Mouse (Mus musculus) liver, adult 2 months (tissue): Measurements from ENCODE around the gene Ina. TPM values are rescaled to one million over a fixed set of nuclear protein-coding genes. Genes with fewer than 3 reads are reported as not detected.

ENCODE experiments used
- DNase-seq: peaks from one replicate; pipeline ENCODE4 v3.0.0-alpha.2; 2011; ENCODE audit warnings: low read depth, low spot score; ENCODE audit errors: extremely low read depth
- H3K27ac ChIP-seq: fragments of 200-500 bp; replicated peaks from 2 replicates; pipeline ENCODE4 v1.5.1; 2012; ENCODE audit warnings: low read depth, mild to moderate bottlenecking, control low read depth, inconsistent platforms, low read length; ENCODE audit not compliant: insufficient read depth
- H3K27me3 ChIP-seq: fragments of 200-500 bp; 2 replicates; pipeline ENCODE4 v1.6.1; 2012; ENCODE audit warnings: mild to moderate bottlenecking, moderate library complexity, low read length, inconsistent platforms; ENCODE audit not compliant: control insufficient read depth, insufficient read depth
- H3K36me3 ChIP-seq: fragments of 200-500 bp; 2 replicates; pipeline ENCODE4 v1.6.1; 2012; ENCODE audit warnings: low read length, inconsistent platforms; ENCODE audit not compliant: control insufficient read depth, insufficient read depth
- H3K4me1 ChIP-seq: fragments of 200-500 bp; 2 replicates; pipeline ENCODE4 v1.6.1; 2011; ENCODE audit warnings: low read length; ENCODE audit not compliant: control insufficient read depth, insufficient read depth
- H3K4me3 ChIP-seq: fragments of 200-500 bp; 2 replicates; pipeline ENCODE4 v1.5.1; 2011; ENCODE audit warnings: low read depth, mild to moderate bottlenecking, control low read depth, low read length, moderate library complexity; ENCODE audit not compliant: insufficient read depth
- H3K79me2 ChIP-seq: fragments of 200-500 bp; 2 replicates; pipeline ENCODE4 v1.6.1; 2012; ENCODE audit warnings: inconsistent platforms, mild to moderate bottlenecking, low read length, moderate library complexity; ENCODE audit not compliant: control insufficient read depth, insufficient read depth
- H3K9ac ChIP-seq: fragments of 200-500 bp; 2 replicates; pipeline ENCODE4 v1.6.1; 2012; ENCODE audit warnings: low read depth, mild to moderate bottlenecking, control low read depth, inconsistent platforms, low read length
- CTCF ChIP-seq: fragments of 200-500 bp; IDR thresholded peaks from 2 replicates; pipeline ENCODE4 v1.5.1; 2011; ENCODE audit warnings: low read depth, low read length, control low read depth
- POLR2A ChIP-seq: fragments of 200-500 bp; IDR thresholded peaks from 2 replicates; pipeline ENCODE4 v1.6.1; 2011; ENCODE audit warnings: low read length, control low read depth; ENCODE audit not compliant: insufficient read depth; ENCODE audit errors: extremely low read depth
- WGBS: fragments of 180-500 bp; shearing (Covaris S2); methylation state at CpG from one replicate; pipeline ENCODE4 v1.1.7; 2018; 5-methylcytosine and 5-hydroxymethylcytosine counted together
- polyA plus RNA-seq: library from polyadenylated mRNA; depleted of rRNA; stranded (reverse); fragments of >200 nt; gene quantifications from 2 replicates; pipeline ENCODE4 v1.2.3, GENCODE M21; 2012
- total RNA-seq: library from RNA; depleted of rRNA; stranded (reverse); fragments of >200 nt; gene quantifications from 2 replicates; pipeline ENCODE4 v1.2.3, GENCODE M21; 2014

The Ina gene
- total and polyA plus RNA-seq, 2 experiments = not detected

GRCm38 (mm10) chr19:47019326-47019725 is 4.8 kb downstream of the Ina start:
- Histone ChIP-seq H3K27me3 (peaks cover 21% of the 10 kb centered on the region), H3K36me3 (no peaks in the 10 kb centered on the region), H3K4me3 (no peak overlapping the region), H3K9ac (no peak overlapping the region), H3K79me2 (no peaks in the 10 kb centered on the region), H3K4me1 (no peaks in the 10 kb centered on the region), H3K27ac (no peak overlapping the region)
- WGBS = 48% methylated on average over 6 of the region's 6 CpGs
- TF ChIP-seq POLR2A = no peak
- TF ChIP-seq CTCF = no peak
- DNase-seq = no peak

DNA sequence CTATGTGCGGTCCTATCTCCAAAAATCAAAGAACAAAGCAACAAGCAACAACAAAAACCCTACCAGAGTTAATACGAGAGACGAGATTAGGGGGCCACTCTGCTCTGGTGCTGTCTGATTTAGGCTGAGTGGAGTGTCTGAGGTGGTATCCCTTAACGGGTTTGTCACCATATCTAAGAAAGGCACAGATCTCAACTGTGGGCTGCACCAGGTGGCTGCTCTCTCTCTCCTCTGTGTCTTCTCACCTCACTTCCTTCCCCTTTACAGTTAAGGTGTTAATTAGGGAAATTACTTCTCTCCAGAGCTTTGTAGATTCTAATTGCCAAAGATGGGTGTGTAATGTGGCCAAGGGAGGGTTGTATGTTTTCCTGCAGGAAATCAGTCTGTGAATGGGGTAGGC is 8.2 kb downstream of the Ina start:
- Histone ChIP-seq H3K27me3 (peaks cover 3% of the 10 kb centered on the region; the same call in 1 of the 2 replicates), H3K79me2 (no peaks in the 10 kb centered on the region), H3K36me3 (no peaks in the 10 kb centered on the region), H3K27ac (no peak overlapping the region), H3K4me1 (no peaks in the 10 kb centered on the region), H3K9ac (no peak overlapping the region), H3K4me3 (no peak overlapping the region)
- no peak for TF ChIP-seq CTCF
- no peak for TF ChIP-seq POLR2A
- no peak for DNase-seq
- 85% methylated on average over 4 of the region's 4 CpGs for WGBS

DNA sequence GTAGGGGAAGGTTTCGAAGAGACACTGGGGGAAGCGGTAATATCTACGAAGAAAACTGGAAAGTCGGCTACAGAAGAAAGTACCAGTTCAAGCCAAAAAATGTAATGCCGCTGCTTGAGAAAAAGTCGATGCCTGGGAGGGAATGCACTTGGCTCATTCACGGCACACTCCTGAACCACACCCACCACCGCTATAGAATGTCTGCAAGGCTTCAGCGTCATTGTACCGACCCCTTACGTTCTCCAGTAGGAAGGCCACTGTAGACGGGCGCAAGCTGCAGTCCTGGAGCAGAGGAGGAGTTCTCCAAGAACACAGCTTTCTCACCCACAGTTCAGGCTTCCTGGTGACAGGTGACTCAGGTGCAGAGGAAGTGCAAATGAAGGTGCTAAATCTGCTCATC is 9.0 kb downstream of the Ina start:
- no peak for DNase-seq
- Histone ChIP-seq H3K79me2 (no peaks in the 10 kb centered on the region), H3K27ac (no peak overlapping the region), H3K27me3 (peaks cover 3% of the 10 kb centered on the region; the same call in 1 of the 2 replicates), H3K4me3 (no peak overlapping the region), H3K4me1 (no peaks in the 10 kb centered on the region), H3K36me3 (no peaks in the 10 kb centered on the region), H3K9ac (no peak overlapping the region)
- TF ChIP-seq POLR2A (no peak), CTCF (no peak)
- WGBS = 81% methylated on average over 13 of the region's 13 CpGs

GRCm38 (mm10) chr19:47024954-47025353 is 10.5 kb downstream of the Ina start:
- Histone ChIP-seq H3K4me3 (no peak overlapping the region), H3K36me3 (no peaks in the 10 kb centered on the region), H3K4me1 (no peaks in the 10 kb centered on the region), H3K27me3 (no peaks in the 10 kb centered on the region), H3K79me2 (no peaks in the 10 kb centered on the region), H3K9ac (no peak overlapping the region), H3K27ac (no peak overlapping the region)
- no peak for DNase-seq
- TF ChIP-seq POLR2A = no peak
- TF ChIP-seq CTCF = no peak
- 70% methylated on average over 10 of the region's 10 CpGs for WGBS

DNA sequence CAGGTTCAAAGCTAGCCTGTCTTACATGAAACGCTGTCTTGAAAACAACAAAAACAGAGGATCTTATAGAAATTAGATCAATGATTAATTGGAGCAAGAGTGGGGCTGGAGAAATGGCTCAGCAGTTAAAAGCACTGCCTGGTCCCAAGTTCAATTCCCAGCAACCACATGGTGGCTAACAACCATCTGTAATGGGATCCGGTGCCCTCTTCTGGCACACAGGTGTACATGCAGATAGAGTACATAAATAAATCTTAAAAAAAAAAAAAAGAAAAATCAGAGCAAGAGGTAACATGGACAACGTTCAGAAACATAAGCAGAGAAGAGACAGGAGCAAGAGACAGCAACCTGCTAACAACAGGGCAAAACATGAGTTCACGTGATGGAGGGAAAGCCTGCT is 12.0 kb downstream of the Ina start:
- no peak for TF ChIP-seq CTCF
- TF ChIP-seq POLR2A = no peak
- WGBS = 86% methylated on average over 4 of the region's 4 CpGs
- no peaks in the 10 kb centered on the region for H3K79me2 ChIP-seq

GRCm38 (mm10) chr19:47029796-47030195 is 15.3 kb downstream of the Ina start:
- WGBS = 92% methylated on average over 9 of the region's 9 CpGs
- H3K79me2 ChIP-seq = no peaks in the 10 kb centered on the region

More for the DNA sequence above, 12.0 kb downstream of the Ina start:
- Histone ChIP-seq H3K36me3 (no peaks in the 10 kb centered on the region), H3K27ac (no peak overlapping the region), H3K9ac (no peak overlapping the region), H3K27me3 (no peaks in the 10 kb centered on the region), H3K4me3 (no peak overlapping the region), H3K4me1 (no peaks in the 10 kb centered on the region)
- DNase-seq = no peak

More at GRCm38 (mm10) chr19:47029796-47030195, 15.3 kb downstream of the Ina start:
- Histone ChIP-seq H3K27me3 (no peaks in the 10 kb centered on the region), H3K36me3 (peaks cover 11% of the 10 kb centered on the region; the same call in 1 of the 2 replicates), H3K4me1 (no peaks in the 10 kb centered on the region), H3K9ac (no peak overlapping the region), H3K4me3 (no peak overlapping the region), H3K27ac (no peak overlapping the region)
- no peak for DNase-seq
- no peak for TF ChIP-seq CTCF
- TF ChIP-seq POLR2A = no peak
